Mouse (Mus musculus) embryonic facial prominence, embryonic 13.5 days (tissue): ENCODE data around the gene Gm42906. TPM values are rescaled to one million over a fixed set of nuclear protein-coding genes. Genes with fewer than 3 reads are reported as not detected.

Experiments
- ATAC-seq: fragments of 200-750 bp; cut with Nextera tagmentation; 2 replicates; pipeline ENCODE4 v1.8.0; 2017; ENCODE audit warnings: low read depth; ENCODE audit not compliant: insufficient number of reproducible peaks, insufficient read depth, low FRiP score, low TSS enrichment
- H3K27ac ChIP-seq: fragments of 300-500 bp; sonication (generic); 2 replicates; pipeline ENCODE4 v1.5.1; 2015; ENCODE audit warnings: moderate library complexity, mild to moderate bottlenecking, inconsistent platforms
- H3K27me3 ChIP-seq: fragments of 300-500 bp; sonication (generic); 2 replicates; pipeline ENCODE4 v1.6.1; 2015; ENCODE audit warnings: mild to moderate bottlenecking, inconsistent platforms
- H3K36me3 ChIP-seq: fragments of 300-500 bp; sonication (generic); 2 replicates; pipeline ENCODE4 v1.6.1; 2015; ENCODE audit warnings: mild to moderate bottlenecking, inconsistent platforms
- H3K4me1 ChIP-seq: fragments of 300-500 bp; sonication (generic); 2 replicates; pipeline ENCODE4 v1.6.1; 2015; ENCODE audit warnings: inconsistent platforms
- H3K4me2 ChIP-seq: fragments of 300-500 bp; sonication (generic); 2 replicates; pipeline ENCODE4 v1.6.1; 2015; ENCODE audit warnings: moderate library complexity, mild to moderate bottlenecking, inconsistent platforms
- H3K4me3 ChIP-seq: fragments of 300-500 bp; sonication (generic); 2 replicates; pipeline ENCODE4 v1.5.1; 2015; ENCODE audit warnings: mild to moderate bottlenecking, inconsistent platforms
- H3K9ac ChIP-seq: fragments of 300-500 bp; sonication (generic); 2 replicates; pipeline ENCODE4 v1.6.1; 2015; ENCODE audit warnings: mild to moderate bottlenecking, inconsistent platforms
- H3K9me3 ChIP-seq: fragments of 300-500 bp; sonication (generic); 2 replicates; pipeline ENCODE4 v1.6.1; 2016; ENCODE audit warnings: inconsistent platforms
- WGBS: fragments of 180-500 bp; shearing (Covaris S2); methylation state at CpG from one replicate; pipeline ENCODE4 v1.1.7; 2015; ENCODE audit warnings: mixed read lengths; 5-methylcytosine and 5-hydroxymethylcytosine counted together
- polyA plus RNA-seq: library from polyadenylated mRNA; unstranded; fragments of >200 nt; fragmentation: Nextera tagmentation; extraction: Ambion mirVana; gene quantifications from 2 replicates; pipeline ENCODE4 v1.2.1, GENCODE M21; 2015

Gene Gm42906
- polyA plus RNA-seq, 1 experiment from 2014 or later: not detected

- 75% methylated on average over 1 of the region's 1 CpGs for WGBS
- Histone ChIP-seq H3K9me3 (no peaks in the 10 kb centered on the region), H3K27me3 (no peaks in the 10 kb centered on the region), H3K27ac (0 out of 2 replicates have a peak overlapping the region, but pooled peaks have one; percentile 11), H3K9ac (no peak overlapping the region), H3K36me3 (no peaks in the 10 kb centered on the region), H3K4me2 (no peak overlapping the region), H3K4me3 (no peak overlapping the region), H3K4me1 (peaks cover 13% of the 10 kb centered on the region)
- ATAC-seq: no peak
Observed at GRCm38 (mm10) chr5:151155247-151155646, 272.7 kb downstream of the Gm42906 start.

DNA sequence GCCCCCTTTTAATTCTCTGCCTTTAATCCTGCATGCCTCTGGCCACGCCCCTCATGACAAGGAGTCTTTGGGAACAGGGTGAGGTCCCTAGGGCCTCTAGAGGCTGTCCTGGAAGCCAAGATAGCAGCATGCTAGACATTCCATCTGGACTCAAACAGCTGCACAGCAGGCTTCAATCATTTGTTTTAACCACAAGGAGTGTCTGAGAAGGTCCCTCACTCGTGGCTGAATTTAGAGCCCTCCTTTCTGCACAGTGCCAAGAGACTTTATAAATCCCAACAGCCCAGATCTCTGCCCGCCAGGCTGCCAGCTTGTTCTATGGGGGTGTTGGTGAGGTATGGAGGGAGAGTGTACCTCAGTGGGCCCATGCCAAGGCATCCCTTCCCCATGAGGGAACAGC, 273.2 kb downstream of the Gm42906 start:
- 29% methylated on average over 3 of the region's 3 CpGs for WGBS
- H3K27ac ChIP-seq: 0 out of 2 replicates have a peak overlapping the region, but pooled peaks have one; percentile 11
- no peak overlapping the region for H3K9ac ChIP-seq
- no peak for ATAC-seq
- H3K27me3 ChIP-seq: no peaks in the 10 kb centered on the region
- no peak overlapping the region for H3K4me3 ChIP-seq
- H3K4me2 ChIP-seq: no peak overlapping the region
- H3K36me3 ChIP-seq: no peaks in the 10 kb centered on the region
- peaks cover 13% of the 10 kb centered on the region for H3K4me1 ChIP-seq
- no peaks in the 10 kb centered on the region for H3K9me3 ChIP-seq

- Histone ChIP-seq H3K36me3 (no peaks in the 10 kb centered on the region), H3K27me3 (no peaks in the 10 kb centered on the region), H3K4me3 (no peak overlapping the region), H3K9ac (no peak overlapping the region), H3K27ac (no peak overlapping the region), H3K9me3 (no peaks in the 10 kb centered on the region), H3K4me1 (peaks cover 19% of the 10 kb centered on the region), H3K4me2 (no peak overlapping the region)
- 52% methylated on average over 4 of the region's 4 CpGs for WGBS
- ATAC-seq: no peak
Observed at GRCm38 (mm10) chr5:151154030-151154429, 273.9 kb downstream of the Gm42906 start.

- no peak overlapping the region for H3K4me3 ChIP-seq
- H3K9me3 ChIP-seq: no peaks in the 10 kb centered on the region
- 88% methylated on average over 9 of the region's 9 CpGs for WGBS
- H3K27ac ChIP-seq: no peak overlapping the region
- no peak for ATAC-seq
- no peak overlapping the region for H3K9ac ChIP-seq
- H3K4me2 ChIP-seq: no peak overlapping the region
- no peaks in the 10 kb centered on the region for H3K36me3 ChIP-seq
- H3K27me3 ChIP-seq: no peaks in the 10 kb centered on the region
- peaks cover 20% of the 10 kb centered on the region for H3K4me1 ChIP-seq
Observed at GRCm38 (mm10) chr5:151151549-151151948, 276.4 kb downstream of the Gm42906 start.

DNA sequence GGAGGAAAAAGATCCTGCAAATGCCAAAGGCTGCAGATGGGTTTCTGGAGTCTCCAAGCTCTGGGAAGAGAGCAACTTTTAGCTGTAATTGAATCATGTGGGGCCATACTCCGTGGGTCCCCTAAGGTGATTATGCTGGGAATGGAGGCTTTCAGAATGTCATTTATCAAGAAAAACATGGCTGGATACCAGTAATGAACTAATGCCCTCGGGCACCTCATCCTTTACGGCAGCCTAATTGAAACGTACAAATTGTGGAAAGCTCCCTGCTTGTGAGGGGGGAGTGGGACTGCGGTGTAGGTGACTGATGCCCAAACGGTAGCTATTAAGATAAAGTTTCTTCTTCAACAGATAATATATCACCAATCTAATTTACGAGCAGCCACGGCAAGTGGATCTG, 278.5 kb downstream of the Gm42906 start:
- H3K27me3 ChIP-seq: no peaks in the 10 kb centered on the region
- 15% methylated on average over 8 of the region's 8 CpGs for WGBS
- H3K36me3 ChIP-seq: no peaks in the 10 kb centered on the region
- no peak overlapping the region for H3K4me2 ChIP-seq
- peaks cover 8% of the 10 kb centered on the region for H3K4me1 ChIP-seq
- H3K9ac ChIP-seq: no peak overlapping the region
- ATAC-seq: no peak
- H3K9me3 ChIP-seq: no peaks in the 10 kb centered on the region
- no peak overlapping the region for H3K27ac ChIP-seq
- no peak overlapping the region for H3K4me3 ChIP-seq

DNA sequence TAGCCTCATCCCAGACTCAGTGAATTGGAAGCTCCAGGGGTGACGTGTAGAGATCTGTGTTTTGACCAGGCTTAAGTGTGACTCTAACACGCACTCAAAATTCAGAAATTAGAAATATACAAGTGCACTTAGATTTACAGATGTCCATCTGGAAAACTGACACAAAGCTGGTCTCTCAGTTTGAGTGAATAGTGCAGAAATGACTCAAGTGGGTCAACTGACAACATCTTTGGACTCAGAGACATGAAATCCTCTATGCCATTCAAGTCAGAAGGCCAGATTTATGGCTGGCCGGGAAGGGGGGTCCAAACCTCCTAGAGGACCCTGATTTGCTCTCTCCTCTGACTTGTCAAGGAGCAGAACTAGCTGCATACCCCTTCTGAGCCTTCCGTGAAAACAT, 279.9 kb downstream of the Gm42906 start:
- no peak overlapping the region for H3K4me3 ChIP-seq
- H3K36me3 ChIP-seq: no peaks in the 10 kb centered on the region
- no peak for ATAC-seq
- H3K27me3 ChIP-seq: no peaks in the 10 kb centered on the region
- no peaks in the 10 kb centered on the region for H3K9me3 ChIP-seq
- H3K4me1 ChIP-seq: peaks cover 14% of the 10 kb centered on the region
- WGBS: 89% methylated on average over 4 of the region's 4 CpGs
- H3K9ac ChIP-seq: no peak overlapping the region
- H3K27ac ChIP-seq: no peak overlapping the region
- no peak overlapping the region for H3K4me2 ChIP-seq

DNA sequence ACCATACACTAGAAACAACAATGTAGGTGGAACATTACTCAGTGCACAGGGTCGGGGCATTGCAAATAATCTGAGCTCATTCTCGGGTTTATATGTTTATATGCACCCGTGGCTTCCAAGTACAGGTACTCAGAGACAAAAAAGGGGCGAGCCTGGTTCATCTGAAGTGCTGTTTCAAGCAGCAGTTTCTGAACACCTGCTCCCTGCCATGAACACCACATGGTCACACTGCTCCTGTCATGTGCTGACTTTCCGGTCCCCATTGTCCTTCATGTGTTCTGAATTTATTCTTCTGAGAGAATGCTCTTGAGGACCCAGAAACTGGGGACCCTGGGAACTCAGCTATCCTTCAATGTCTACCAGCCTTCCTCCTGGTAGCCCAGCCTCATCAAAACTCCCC, 282.2 kb downstream of the Gm42906 start:
- no peaks in the 10 kb centered on the region for H3K9me3 ChIP-seq
- H3K9ac ChIP-seq: no peak overlapping the region
- no peak overlapping the region for H3K27ac ChIP-seq
- WGBS: 83% methylated on average over 5 of the region's 5 CpGs
- no peak overlapping the region for H3K4me3 ChIP-seq
- H3K36me3 ChIP-seq: no peaks in the 10 kb centered on the region
- no peaks in the 10 kb centered on the region for H3K27me3 ChIP-seq
- H3K4me1 ChIP-seq: peaks cover 27% of the 10 kb centered on the region
- H3K4me2 ChIP-seq: no peak overlapping the region
- no peak for ATAC-seq

DNA sequence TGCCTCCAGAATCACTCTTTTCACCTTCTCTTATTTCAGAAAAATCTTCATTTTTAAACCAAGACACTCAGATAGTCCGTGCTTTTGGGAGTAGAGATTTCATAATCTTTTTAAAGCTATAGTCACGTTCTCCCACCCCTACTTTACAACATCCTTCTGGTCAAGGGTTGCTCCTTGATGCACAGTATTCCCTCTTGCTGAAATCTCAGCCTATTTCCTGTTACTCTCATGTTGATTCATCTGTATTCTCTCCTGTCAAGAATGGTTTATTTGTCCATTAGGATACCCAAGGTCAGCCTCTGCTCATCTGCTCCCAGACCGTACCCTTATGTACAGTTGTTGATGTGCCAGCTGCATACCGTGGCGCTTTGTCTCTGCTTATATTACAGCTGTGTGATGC, 284.0 kb downstream of the Gm42906 start:
- Histone ChIP-seq H3K4me1 (peaks cover 20% of the 10 kb centered on the region), H3K27ac (no peak overlapping the region), H3K9me3 (no peaks in the 10 kb centered on the region), H3K4me3 (no peak overlapping the region), H3K4me2 (no peak overlapping the region), H3K27me3 (no peaks in the 10 kb centered on the region), H3K36me3 (no peaks in the 10 kb centered on the region), H3K9ac (no peak overlapping the region)
- no peak for ATAC-seq
- 81% methylated on average over 5 of the region's 5 CpGs for WGBS

DNA sequence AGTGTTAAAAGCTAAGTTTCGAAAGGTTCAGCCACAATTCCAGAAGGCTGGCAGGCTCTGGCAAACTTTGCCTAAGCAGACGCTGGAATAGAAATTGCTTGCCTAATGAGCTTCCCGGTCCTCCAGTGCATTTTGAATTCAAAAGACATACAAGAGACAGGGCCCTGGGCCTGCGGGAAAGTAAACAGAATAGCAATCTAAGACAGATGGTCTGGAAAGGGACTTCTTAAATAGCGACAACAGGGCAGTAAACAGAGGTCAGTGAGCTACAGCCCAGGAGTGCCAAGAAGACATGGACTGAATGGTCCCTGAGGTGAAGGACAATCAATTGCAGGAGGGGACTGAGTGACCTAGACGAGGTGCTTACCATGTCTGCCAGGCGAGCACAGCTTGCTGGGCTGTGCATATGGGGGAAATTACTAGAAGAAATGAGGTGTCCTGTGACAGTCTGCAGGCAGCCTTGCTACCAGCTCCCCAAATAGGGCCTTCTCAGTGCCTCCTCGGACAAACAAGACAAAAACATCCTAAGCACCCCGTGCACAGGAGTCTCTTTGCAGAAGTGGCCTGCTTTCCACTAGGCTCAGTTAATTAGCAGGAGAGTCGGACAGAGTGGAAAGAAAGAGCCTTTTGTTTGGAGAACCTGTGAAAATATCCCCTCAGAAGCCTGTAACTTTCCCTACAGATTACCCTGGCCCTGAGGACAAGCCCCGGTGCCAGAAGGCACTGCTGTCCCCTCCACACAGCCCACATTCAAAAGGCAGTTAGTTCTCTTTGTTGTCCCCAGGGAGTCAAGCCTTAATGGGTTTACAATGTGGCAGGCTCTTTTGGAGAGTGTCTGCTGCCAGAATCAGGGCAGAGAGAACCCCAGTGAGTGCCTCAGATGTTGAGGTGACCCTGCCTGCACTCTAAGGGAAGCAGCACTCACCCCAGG, 285.0 kb downstream of the Gm42906 start:
- no peaks in the 10 kb centered on the region for H3K9me3 ChIP-seq
- H3K27me3 ChIP-seq: no peaks in the 10 kb centered on the region
- peak overlapping the region; percentile 72 for H3K27ac ChIP-seq
- 17% methylated on average over 11 of the region's 11 CpGs for WGBS
- H3K9ac ChIP-seq: peak overlapping the region; percentile 46; the same call in 1 of the 2 replicates
- no peaks in the 10 kb centered on the region for H3K36me3 ChIP-seq
- peaks cover 19% of the 10 kb centered on the region for H3K4me1 ChIP-seq
- H3K4me2 ChIP-seq: no peak overlapping the region
- H3K4me3 ChIP-seq: no peak overlapping the region
- ATAC-seq: no peak

GRCm38 (mm10) chr5:151142241-151142640, 285.7 kb downstream of the Gm42906 start:
- WGBS: 37% methylated on average over 5 of the region's 5 CpGs
- H3K9ac ChIP-seq: no peak overlapping the region
- no peaks in the 10 kb centered on the region for H3K36me3 ChIP-seq
- no peaks in the 10 kb centered on the region for H3K9me3 ChIP-seq
- H3K4me2 ChIP-seq: no peak overlapping the region
- H3K4me3 ChIP-seq: no peak overlapping the region
- no peak for ATAC-seq
- peaks cover 19% of the 10 kb centered on the region for H3K4me1 ChIP-seq
- no peaks in the 10 kb centered on the region for H3K27me3 ChIP-seq
- H3K27ac ChIP-seq: no peak overlapping the region

DNA sequence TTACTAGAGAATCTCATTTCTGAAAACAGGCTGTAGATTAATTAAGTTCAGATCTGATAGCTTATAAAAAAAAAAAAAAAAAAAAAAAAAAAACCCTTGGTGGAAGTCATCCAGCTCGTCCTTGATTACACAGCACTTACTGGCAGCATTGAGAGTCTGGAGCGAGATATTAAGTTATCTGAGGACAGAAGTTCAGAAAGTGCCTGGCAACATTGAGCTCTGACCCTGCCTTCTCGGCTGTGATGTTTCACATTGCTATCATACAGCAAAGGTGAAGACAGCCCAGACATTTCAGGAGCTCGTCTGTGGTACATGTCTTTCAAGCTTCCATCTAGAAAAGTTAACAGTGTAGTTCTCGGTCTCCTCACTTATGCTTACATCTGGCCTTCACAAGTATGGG, 290.1 kb downstream of the Gm42906 start:
- WGBS: 81% methylated on average over 5 of the region's 5 CpGs
- ATAC-seq: no peak
- H3K9me3 ChIP-seq: no peaks in the 10 kb centered on the region
- no peak overlapping the region for H3K4me2 ChIP-seq
- H3K4me1 ChIP-seq: peaks cover 29% of the 10 kb centered on the region
- no peak overlapping the region for H3K27ac ChIP-seq
- no peak overlapping the region for H3K4me3 ChIP-seq
- no peaks in the 10 kb centered on the region for H3K27me3 ChIP-seq
- no peaks in the 10 kb centered on the region for H3K36me3 ChIP-seq
- no peak overlapping the region for H3K9ac ChIP-seq

DNA sequence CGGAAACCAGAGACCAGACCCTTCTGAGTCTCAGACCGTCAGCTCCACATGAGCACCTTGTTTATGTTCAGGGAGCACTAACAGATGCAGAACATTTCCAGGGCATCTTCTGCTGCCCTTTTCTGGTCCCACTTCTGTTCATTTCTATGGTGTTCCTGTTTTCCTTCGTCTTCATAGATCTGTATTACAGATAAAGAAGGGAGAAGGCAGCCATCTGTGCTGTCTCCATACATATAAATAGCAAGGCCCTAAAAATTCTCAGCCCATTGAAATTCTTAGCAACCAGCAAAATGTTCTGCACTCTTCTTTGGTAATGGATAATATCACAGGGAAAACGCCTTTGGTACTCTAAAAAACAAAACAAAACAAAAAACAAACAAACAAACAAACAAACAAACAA, 290.7 kb downstream of the Gm42906 start:
- ATAC-seq: no peak
- 57% methylated on average over 4 of the region's 4 CpGs for WGBS
- Histone ChIP-seq H3K4me1 (peaks cover 24% of the 10 kb centered on the region), H3K4me3 (no peak overlapping the region), H3K9ac (no peak overlapping the region), H3K4me2 (no peak overlapping the region), H3K36me3 (no peaks in the 10 kb centered on the region), H3K27me3 (no peaks in the 10 kb centered on the region), H3K27ac (no peak overlapping the region), H3K9me3 (no peaks in the 10 kb centered on the region)
